Mouse (Mus musculus) lung, postnatal 14 days (tissue): ENCODE results near the gene Cmc1.

Source experiments
- DNase-seq: peaks from one replicate; pipeline ENCODE4 v3.0.0; 2021

Gene Cmc1

GRCm38 (mm10) chr9:118029490-118029889 lies 120.5 kb downstream of the Cmc1 start:
- DNase-seq = no peak

- no peak for DNase-seq
Observed at GRCm38 (mm10) chr9:118024966-118025365, 125.0 kb downstream of the Cmc1 start.
